Mouse (Mus musculus): ENCODE results near the gene Avpi1. TPM values are rescaled to one million over a fixed set of nuclear protein-coding genes. Genes with fewer than 3 reads are reported as not detected.

The Avpi1 gene
- total RNA-seq (2021) = 10 to 100 TPM in 1 of 2 experiments, 1 to 10 TPM in 1; 7.5 to 10.5 TPM
- long read RNA-seq, experiment 1, transcript Avpi1-201 (3 exons, 1,044 nt) = major isoform, 33 of 36 reads
- long read RNA-seq, experiment 1, partial matches to known transcripts = 3 of 36 reads
- long read RNA-seq, experiment 1, other reads (novel, unspliced or antisense) = 0 of 36 reads
- long read RNA-seq, experiment 2, transcript Avpi1-201 (3 exons, 1,044 nt) = major isoform, 26 of 30 reads
- long read RNA-seq, experiment 2, partial matches to known transcripts = 3 of 30 reads
- long read RNA-seq, experiment 2, other reads (novel, unspliced or antisense) = 1 of 30 reads

DNA sequence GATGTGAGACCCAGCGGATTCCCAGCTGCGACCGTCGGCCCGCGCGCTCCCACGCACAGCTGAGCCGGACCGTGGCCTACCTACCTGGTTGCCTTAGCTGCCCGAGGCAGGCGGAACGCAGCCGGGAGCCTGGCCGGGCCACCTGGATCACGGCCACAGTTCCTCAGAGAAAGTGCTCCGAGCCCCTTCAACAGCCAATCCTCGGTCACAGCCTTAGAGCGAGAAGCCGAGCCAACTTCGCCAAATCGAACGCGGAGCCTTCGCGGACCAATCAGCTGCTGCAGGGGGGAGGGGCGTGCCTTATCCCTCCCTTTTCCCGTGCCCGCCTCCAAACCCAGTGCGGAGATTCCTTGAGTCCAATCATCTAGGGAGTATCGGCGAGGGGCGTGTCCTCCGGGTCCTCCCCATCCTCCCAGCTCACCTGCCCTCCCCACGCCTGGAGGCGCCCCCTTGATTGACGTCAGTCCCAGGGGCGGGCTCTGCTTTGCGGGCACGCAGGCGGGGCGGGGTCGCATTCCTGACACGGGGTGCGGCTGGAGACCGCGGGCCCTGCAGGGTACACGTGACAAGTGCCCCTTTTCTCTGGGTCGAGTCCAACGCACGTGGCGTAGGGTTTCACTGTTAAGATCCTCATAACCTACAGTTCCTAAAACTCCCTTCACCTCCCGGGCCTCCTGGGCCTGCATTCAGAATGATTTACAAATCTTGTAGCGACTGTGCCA lies at the start of gene Avpi1:
Gene Avpi1, minus strand, starts transcription at position 273 of the 722 bp plus-strand sequence.
- DNase-seq = peak; percentile 94 to 97
- intact Hi-C loops (cut with DNase I) = no loop called here

- intact Hi-C loops (cut with DNase I) = no loop called here
- no peak for DNase-seq
Observed at GRCm38 (mm10) chr19:42177461-42177860, 48.6 kb upstream of the Avpi1 start.

DNA sequence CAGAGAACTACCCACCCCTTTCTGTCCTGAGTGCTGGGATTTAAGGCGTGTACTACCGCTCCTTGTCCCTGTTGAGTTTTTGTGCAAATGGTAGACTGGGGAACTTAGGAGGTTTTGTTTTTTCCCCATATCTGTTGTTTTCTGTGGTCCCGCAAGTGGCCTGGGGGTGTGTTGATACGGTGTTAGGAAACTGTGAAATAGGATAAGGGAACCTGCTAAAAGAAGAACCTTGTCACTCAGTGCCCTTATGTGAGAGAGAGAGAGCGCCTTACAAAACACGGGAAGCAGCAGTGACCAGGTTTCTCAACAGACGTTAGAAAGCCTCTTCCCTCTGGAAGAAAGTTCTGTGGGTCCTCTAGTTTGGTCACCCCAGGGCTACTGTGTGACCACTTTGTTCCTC lies 48.0 kb upstream of the Avpi1 start:
- DNase-seq = no peak
- intact Hi-C loops (cut with DNase I) = no loop called here

GRCm38 (mm10) chr19:42170025-42170969 lies 41.4 kb upstream of the Avpi1 start:
- intact Hi-C loops (cut with DNase I) = no loop called here
- peak; percentile 84 to 86 for DNase-seq

DNA sequence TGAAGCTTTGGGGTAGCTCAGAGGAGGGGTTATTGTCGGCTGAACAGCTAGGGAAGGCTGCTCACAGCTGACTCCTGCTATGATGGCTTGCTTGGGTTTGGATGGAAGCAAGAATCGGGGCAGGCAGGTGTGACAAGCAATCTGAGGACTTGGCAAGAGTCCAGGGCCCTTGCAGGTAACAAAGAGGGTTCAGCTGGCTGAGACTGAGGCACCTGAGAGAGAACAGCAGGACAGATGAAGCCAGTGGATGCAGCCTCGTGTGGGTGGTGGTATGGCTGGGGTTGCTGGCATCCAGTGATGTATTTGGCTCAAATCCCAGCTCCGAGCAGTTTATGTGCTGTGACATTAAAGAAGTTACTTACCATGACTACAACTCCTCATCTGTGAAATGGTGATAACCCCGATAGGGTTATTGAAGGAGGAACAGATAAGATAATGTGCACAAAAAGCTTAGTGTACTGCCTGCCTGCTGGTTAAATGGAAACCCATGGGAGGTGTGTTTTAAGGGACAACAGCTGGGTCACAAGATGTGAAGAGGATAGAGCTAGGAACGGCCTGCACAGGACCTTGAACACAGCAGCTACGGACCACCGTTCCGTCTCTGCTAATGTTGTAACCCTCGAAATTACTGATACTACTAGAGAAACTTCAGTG lies 40.6 kb upstream of the Avpi1 start:
- no peak for DNase-seq
- intact Hi-C loops (cut with DNase I) = no loop called here

DNA sequence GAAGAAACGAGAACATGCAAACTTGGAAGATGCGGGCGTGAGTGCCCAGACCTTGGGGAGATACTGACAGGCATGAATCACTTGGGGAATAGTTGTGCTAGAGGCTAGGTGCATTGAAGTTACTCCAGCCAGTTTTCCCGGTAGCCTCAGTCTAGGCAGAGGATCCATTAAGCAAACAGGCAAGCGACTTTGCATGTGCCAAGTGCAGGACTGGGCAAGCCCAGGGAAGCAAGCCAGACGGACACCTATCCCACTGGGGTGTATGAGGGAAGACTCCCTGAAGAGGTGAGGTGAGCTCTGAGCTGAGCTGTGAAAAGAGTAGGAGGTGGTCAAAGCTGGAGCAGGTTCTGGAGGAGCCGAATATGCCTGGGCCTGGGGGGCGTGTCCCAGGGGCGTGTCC lies 38.6 kb upstream of the Avpi1 start:
- DNase-seq = no peak
- intact Hi-C loops (cut with DNase I) = loop anchor here (2.0 kb wide), 1 partner anchor 21 kb away; the partner anchor contains the start of gene Marveld1

DNA sequence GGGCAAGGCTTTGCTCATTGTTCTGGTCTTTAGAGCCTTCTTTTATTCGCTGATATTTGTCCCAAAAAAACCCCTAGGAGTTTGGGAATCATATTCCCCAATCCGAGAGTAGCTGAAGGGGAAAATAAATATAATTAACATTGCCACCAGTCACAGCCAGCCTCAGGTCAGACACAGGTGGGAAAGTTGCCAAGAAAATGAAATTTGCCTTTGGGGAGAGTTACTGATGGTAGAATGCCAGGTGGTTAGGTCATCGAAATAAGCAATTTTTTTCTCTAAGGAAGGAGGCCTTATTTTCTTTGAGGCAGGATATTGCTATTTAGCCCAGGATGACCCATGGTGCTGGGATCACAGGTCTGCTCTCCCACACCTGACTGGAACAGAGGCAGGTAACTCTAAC lies 37.9 kb upstream of the Avpi1 start:
- intact Hi-C loops (cut with DNase I) = loop anchor here (2.0 kb wide), 1 partner anchor 20 kb away; the partner anchor contains the start of gene Marveld1
- DNase-seq = no peak

GRCm38 (mm10) chr19:42166130-42166529 lies 37.3 kb upstream of the Avpi1 start:
- intact Hi-C loops (cut with DNase I) = loop anchor here (2.0 kb wide), 1 partner anchor 19 kb away; the partner anchor contains the start of gene Marveld1
- DNase-seq = peak; percentile 86

DNA sequence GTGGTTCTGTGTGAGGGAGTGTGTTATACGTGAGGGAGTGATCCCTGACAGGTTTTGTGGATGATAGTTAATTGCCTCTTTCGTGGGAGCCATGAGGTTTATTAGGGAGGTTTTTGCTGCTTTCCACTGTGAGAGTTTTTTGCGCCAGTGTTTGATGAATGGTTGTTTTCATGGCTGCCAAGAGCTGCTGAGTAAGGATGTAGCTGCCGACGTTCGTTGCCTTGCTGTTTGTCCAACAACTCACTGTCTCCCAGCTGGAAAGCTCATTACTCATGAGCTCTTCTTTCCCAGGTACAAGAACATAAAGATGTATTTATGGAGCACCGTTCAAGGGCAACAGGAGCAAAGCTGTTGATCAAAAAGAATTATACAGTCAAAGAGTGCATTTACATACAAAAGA lies 35.3 kb upstream of the Avpi1 start:
- intact Hi-C loops (cut with DNase I) = no loop called here
- DNase-seq = no peak

GRCm38 (mm10) chr19:42163764-42164163 lies 34.9 kb upstream of the Avpi1 start, which contains the start of gene Zfyve27:
Gene Zfyve27 (plus strand): TSS chr19:42163951.
- no peak for DNase-seq
- intact Hi-C loops (cut with DNase I) = no loop called here

GRCm38 (mm10) chr19:42158246-42159017 lies 29.6 kb upstream of the Avpi1 start:
- DNase-seq = no peak
- intact Hi-C loops (cut with DNase I) = no loop called here

- DNase-seq = no peak
- intact Hi-C loops (cut with DNase I) = no loop called here
Observed at GRCm38 (mm10) chr19:42157493-42158237, 28.8 kb upstream of the Avpi1 start.

GRCm38 (mm10) chr19:42151990-42152389 lies 23.1 kb upstream of the Avpi1 start:
- intact Hi-C loops (cut with DNase I) = no loop called here
- DNase-seq = peak; percentile 78 to 88

- intact Hi-C loops (cut with DNase I) = loop anchor here (5.0 kb wide), 1 partner anchor 111 kb away; the partner anchor contains the start of gene Ankrd2
Observed at GRCm38 (mm10) chr19:42148569-42148860, 19.7 kb upstream of the Avpi1 start.

GRCm38 (mm10) chr19:42147769-42148568 lies 19.1 kb upstream of the Avpi1 start:
- DNase-seq = peak; percentile 51 to 63
- intact Hi-C loops (cut with DNase I) = loop anchor here (2.0 to 5.0 kb wide), 2 partner anchors 19 to 111 kb away; partner anchors contain the start of gene Ankrd2

More at GRCm38 (mm10) chr19:42148569-42148860, 19.7 kb upstream of the Avpi1 start:
- no peak for DNase-seq

GRCm38 (mm10) chr19:42147170-42147768 lies 18.4 kb upstream of the Avpi1 start, which contains the start of gene Marveld1:
Gene Marveld1 (plus strand): TSS chr19:42147400.
- DNase-seq = peak; percentile 67 to 79
- intact Hi-C loops (cut with DNase I) = loop anchor here (2.0 to 5.0 kb wide), 2 partner anchors 20 to 110 kb away; partner anchors contain the start of gene Ankrd2

Measured in gastrocnemius, postnatal 36 days (tissue).